Mouse (Mus musculus): ENCODE measurements around the gene Prg2.

Gene Prg2

GRCm38 (mm10) chr2:84961901-84962300 is 18.4 kb upstream of the Prg2 start:
- DNase-seq (ENCODE audit: low spot score in 2 of 2), result no peak

- no peak for DNase-seq (ENCODE audit: low spot score in 2 of 2)
These were observed 17.3 kb upstream of the Prg2 start for GRCm38 (mm10) chr2:84962906-84963507.

GRCm38 (mm10) chr2:84964111-84964801 is 16.0 kb upstream of the Prg2 start:
- DNase-seq (ENCODE audit: low spot score in 2 of 2), result no peak

- no peak for DNase-seq (ENCODE audit: low spot score in 2 of 2)
These were observed 12.8 kb upstream of the Prg2 start for GRCm38 (mm10) chr2:84967318-84967991.

GRCm38 (mm10) chr2:84975580-84975979 is 4.7 kb upstream of the Prg2 start:
- no peak for DNase-seq (ENCODE audit: low spot score in 2 of 2)

- no peak for DNase-seq (ENCODE audit: low spot score in 2 of 2)
These were observed 7.7 kb downstream of the Prg2 start, which contains the start of gene Prg3 for GRCm38 (mm10) chr2:84987930-84988329. TSS of gene Prg3 (plus strand) at chr2:84988215.

GRCm38 (mm10) chr2:84996376-84996775 is 16.1 kb downstream of the Prg2 start:
- no peak for DNase-seq (ENCODE audit: low spot score in 2 of 2)

GRCm38 (mm10) chr2:84999486-85000181 is 19.4 kb downstream of the Prg2 start:
- DNase-seq (ENCODE audit: low spot score in 2 of 2), result no peak

GRCm38 (mm10) chr2:85001497-85001896 is 21.2 kb downstream of the Prg2 start:
- DNase-seq (ENCODE audit: low spot score in 2 of 2), result no peak

GRCm38 (mm10) chr2:85002575-85002974 is 22.3 kb downstream of the Prg2 start:
- no peak for DNase-seq (ENCODE audit: low spot score in 2 of 2)

GRCm38 (mm10) chr2:85004341-85004740 is 24.1 kb downstream of the Prg2 start:
- peak in 1 of 2 experiments; percentile 19 for DNase-seq (ENCODE audit: low spot score in 2 of 2)

- no peak for DNase-seq (ENCODE audit: low spot score in 2 of 2)
These were observed 26.3 kb downstream of the Prg2 start for GRCm38 (mm10) chr2:85006600-85006999.

- no peak for DNase-seq (ENCODE audit: low spot score in 2 of 2)
These were observed 27.5 kb downstream of the Prg2 start for GRCm38 (mm10) chr2:85007729-85008128.

- no peak for DNase-seq (ENCODE audit: low spot score in 2 of 2)
These were observed 29.0 kb downstream of the Prg2 start for GRCm38 (mm10) chr2:85009212-85009611.

- no peak for DNase-seq (ENCODE audit: low spot score in 2 of 2)
These were observed 31.8 kb downstream of the Prg2 start for GRCm38 (mm10) chr2:85011906-85012604.

- no peak for DNase-seq (ENCODE audit: low spot score in 2 of 2)
These were observed 32.4 kb downstream of the Prg2 start for GRCm38 (mm10) chr2:85012679-85013078.

- DNase-seq (ENCODE audit: low spot score in 2 of 2), result no peak
These were observed 33.7 kb downstream of the Prg2 start for GRCm38 (mm10) chr2:85013826-85014587.

- no peak for DNase-seq (ENCODE audit: low spot score in 2 of 2)
These were observed 34.3 kb downstream of the Prg2 start for GRCm38 (mm10) chr2:85014588-85014982.

GRCm38 (mm10) chr2:85022043-85022442 is 41.8 kb downstream of the Prg2 start:
- no peak for DNase-seq (ENCODE audit: low spot score in 2 of 2)

GRCm38 (mm10) chr2:85026178-85026577 is 45.9 kb downstream of the Prg2 start:
- DNase-seq (ENCODE audit: low spot score in 2 of 2), result no peak

GRCm38 (mm10) chr2:85027281-85027680 is 47.0 kb downstream of the Prg2 start:
- DNase-seq (ENCODE audit: low spot score in 2 of 2), result no peak
